Mouse (Mus musculus): ENCODE measurements around the gene Gm10696. TPM values are rescaled to one million over a fixed set of nuclear protein-coding genes. Genes with fewer than 3 reads are reported as not detected.
"Not testable (repeated sequence)": the region's sequence is repeated elsewhere in the genome, so short reads cannot be mapped to it uniquely, and the experiment has no call there.

The Gm10696 gene
- not detected in 2 replicates for polyA plus RNA-seq (2014; fragmentation: Nextera tagmentation; extraction: Ambion mirVana)

DNA sequence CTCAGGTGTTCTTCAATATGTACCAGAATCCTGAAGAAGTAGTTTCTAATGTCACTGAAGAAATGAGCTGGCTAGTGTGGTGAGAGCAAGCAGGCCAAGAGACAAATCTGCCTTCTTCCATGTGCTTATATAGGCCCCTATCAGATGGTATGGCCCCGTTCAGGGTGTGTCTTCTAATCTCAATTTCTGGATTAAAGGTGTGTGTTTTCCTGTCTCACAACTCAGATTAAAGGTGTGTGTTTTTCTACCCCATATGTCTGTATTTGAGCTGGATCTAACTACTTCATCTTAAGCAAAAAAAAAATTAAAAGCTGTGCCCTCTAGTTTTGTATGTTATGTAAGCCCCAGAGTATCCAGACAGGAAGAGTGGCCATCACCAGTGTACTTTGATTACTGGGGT is at the start of gene Gm10696:
Gm10696 (minus strand) TSS at position 101 of the 400 bp plus-strand sequence.
- not testable (repeated sequence) for H3K36me3 ChIP-seq (ENCODE audit: control insufficient read depth, insufficient read depth, low read length); ATAC-seq (replicated peaks; ENCODE audit: low FRiP score); H3K4me2 ChIP-seq; H3K9ac ChIP-seq (ENCODE audit: low read depth, low read length); H3K27ac ChIP-seq (ENCODE audit: low read depth, low read length); H3K27me3 ChIP-seq (replicated peaks; ENCODE audit: control insufficient read depth, insufficient read depth, low read length); DNase-seq (ENCODE audit: low spot score); H3K4me1 ChIP-seq (replicated peaks; ENCODE audit: control insufficient read depth, insufficient read depth, low read length); H3K9me3 ChIP-seq (ENCODE audit: control insufficient read depth, low read length); H3K4me3 ChIP-seq (ENCODE audit: low read depth, low read length)
- WGBS: 87% methylated on average over 1 of the region's 1 CpGs

GRCm38 (mm10) chr3:94196414-94196813 is 18.4 kb upstream of the Gm10696 start, which contains the start of gene Gm5286:
Gene Gm5286, plus strand, starts transcription at chr3:94196714.
- not testable (repeated sequence) for H3K27me3 ChIP-seq (replicated peaks; ENCODE audit: control insufficient read depth, insufficient read depth, low read length); DNase-seq (ENCODE audit: low spot score); ATAC-seq (replicated peaks; ENCODE audit: low FRiP score); H3K4me2 ChIP-seq; H3K9ac ChIP-seq (ENCODE audit: low read depth, low read length); H3K27ac ChIP-seq (ENCODE audit: low read depth, low read length); H3K4me3 ChIP-seq (ENCODE audit: low read depth, low read length); H3K9me3 ChIP-seq (ENCODE audit: control insufficient read depth, low read length); H3K36me3 ChIP-seq (ENCODE audit: control insufficient read depth, insufficient read depth, low read length); H3K4me1 ChIP-seq (replicated peaks; ENCODE audit: control insufficient read depth, insufficient read depth, low read length)
- 89% methylated on average over 2 of the region's 4 CpGs for WGBS

DNA sequence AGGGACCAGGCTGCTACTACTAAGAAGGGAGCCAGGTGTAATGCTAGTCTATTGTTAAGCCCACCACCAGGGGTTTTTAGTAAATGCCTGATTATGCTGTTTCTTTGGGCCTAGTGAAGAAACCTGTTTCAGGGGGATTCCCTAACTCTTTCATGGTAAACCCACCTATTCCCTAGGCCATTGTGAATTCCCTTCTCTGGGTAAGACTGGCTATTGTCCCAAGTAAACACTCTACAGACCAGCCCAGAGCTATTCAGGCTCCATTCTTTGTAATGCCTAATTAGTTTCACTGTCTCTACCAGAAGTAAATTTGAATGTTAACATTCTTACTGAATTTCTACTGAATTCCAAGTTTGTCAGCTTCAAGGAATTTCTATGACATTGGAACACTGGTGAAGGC is 10.6 kb downstream of the Gm10696 start:
- not testable (repeated sequence) for H3K36me3 ChIP-seq (ENCODE audit: control insufficient read depth, insufficient read depth, low read length); H3K4me1 ChIP-seq (replicated peaks; ENCODE audit: control insufficient read depth, insufficient read depth, low read length); H3K27me3 ChIP-seq (replicated peaks; ENCODE audit: control insufficient read depth, insufficient read depth, low read length); H3K9me3 ChIP-seq (ENCODE audit: control insufficient read depth, low read length); H3K4me3 ChIP-seq (ENCODE audit: low read depth, low read length); H3K4me2 ChIP-seq; DNase-seq (ENCODE audit: low spot score); ATAC-seq (replicated peaks; ENCODE audit: low FRiP score); H3K27ac ChIP-seq (ENCODE audit: low read depth, low read length); H3K9ac ChIP-seq (ENCODE audit: low read depth, low read length)

Other genes starting within 250 kb of the Gm10696 start
- not detected in 2 replicates for gene Gm9117, start 234.7 kb downstream of the Gm10696 start, polyA plus RNA-seq (2014; fragmentation: Nextera tagmentation; extraction: Ambion mirVana)
- gene Tdpoz5, start 216.9 kb downstream of the Gm10696 start, polyA plus RNA-seq (2014; fragmentation: Nextera tagmentation; extraction: Ambion mirVana): not detected in 2 replicates
- not detected in 2 replicates for gene Gm9125, start 123.3 kb downstream of the Gm10696 start, polyA plus RNA-seq (2014; fragmentation: Nextera tagmentation; extraction: Ambion mirVana)
- not detected in 2 replicates for gene Gm10697, start 105.5 kb downstream of the Gm10696 start, polyA plus RNA-seq (2014; fragmentation: Nextera tagmentation; extraction: Ambion mirVana)
- gene Gm5286, start 18.5 kb upstream of the Gm10696 start, polyA plus RNA-seq (2014; fragmentation: Nextera tagmentation; extraction: Ambion mirVana): not detected in 2 replicates
- not detected in 2 replicates for gene Gm4778, start 85.8 kb upstream of the Gm10696 start, polyA plus RNA-seq (2014; fragmentation: Nextera tagmentation; extraction: Ambion mirVana)
- 4.7 and 6.2 TPM in 2 replicates for gene Them4, start 131.9 kb upstream of the Gm10696 start, polyA plus RNA-seq (2014; fragmentation: Nextera tagmentation; extraction: Ambion mirVana)
- not detected in 2 replicates for gene Them5, start 163.9 kb upstream of the Gm10696 start, polyA plus RNA-seq (2014; fragmentation: Nextera tagmentation; extraction: Ambion mirVana)
- gene C2cd4d, start 184.2 kb upstream of the Gm10696 start, polyA plus RNA-seq (2014; fragmentation: Nextera tagmentation; extraction: Ambion mirVana): 0.25 TPM in 1 of 2 replicates, not detected in the other
- gene Rorc, start 194.6 kb upstream of the Gm10696 start, polyA plus RNA-seq (2014; fragmentation: Nextera tagmentation; extraction: Ambion mirVana): 0.43 and 1.0 TPM in 2 replicates
- gene Lingo4, start 220.3 kb upstream of the Gm10696 start, polyA plus RNA-seq (2014; fragmentation: Nextera tagmentation; extraction: Ambion mirVana): 0.05 TPM in 1 of 2 replicates, not detected in the other
- gene Tdrkh, start 235.1 kb upstream of the Gm10696 start, polyA plus RNA-seq (2014; fragmentation: Nextera tagmentation; extraction: Ambion mirVana): 10.4 and 11.4 TPM in 2 replicates

All from liver, embryonic 11.5 days (tissue).